ENCODE assay signal across 8 mouse cellular contexts in genomic region chr11:109859939-109860469, GRCm38 (mm10). TPM values are rescaled to one million over a fixed set of nuclear protein-coding genes. Genes with fewer than 3 reads are reported as not detected.
A peak's percentile ranks its signal among the peaks of the same experiment; 100 is the strongest.
DNase-seq lines count a peak whose midpoint lies in the region; ATAC-seq and TF ChIP-seq lines count a peak whose summit lies in the region.
"Had no signal": no experiment of that assay in that cellular context is flagged by ENCODE, and none has a peak within 500 bp of the region (broad histone marks: within the 10 kb centered on the region; RNA-seq: fewer than 3 reads in every experiment).

No protein-coding gene starts in this region.

- DNase-seq in A20 (ENCODE audit: low read depth, low spot score) (peak; percentile 10), CH12.LX (ENCODE audit: extremely low read depth) (peak; percentile 96)
- no peak for DNase-seq in forebrain, embryonic 10.5 days (ENCODE audit: extremely low spot score, low spot score)
- no peak for DNase-seq in hindbrain, postnatal 0 days (ENCODE audit: low spot score)
- DNase-seq in lung, adult 2 months: no peak
- no peak for DNase-seq in ovary, postnatal 10 days (ENCODE audit: low spot score)

- H3K9me3 ChIP-seq in CH12.LX (replicated peaks; ENCODE audit: low read length): peaks cover 4% of the 10 kb centered on the region
- no peaks in the 10 kb centered on the region for H3K9me3 ChIP-seq in forebrain, embryonic 10.5 days
- no peaks in the 10 kb centered on the region for H3K9me3 ChIP-seq in hindbrain, postnatal 0 days (ENCODE audit: low read length)

- peak; percentile 84 for TF ChIP-seq POLR2A in CH12.LX (IDR thresholded peaks at IDR 0.05; ENCODE audit: low read depth, low read length)
- TF ChIP-seq POLR2A in lung, adult 2 months (IDR thresholded peaks at IDR 0.05; ENCODE audit: borderline replicate concordance, extremely low read depth, low read depth, low read length): no peak
- TF ChIP-seq POLR2A in small intestine, adult 2 months (IDR thresholded peaks at IDR 0.05; ENCODE audit: low read depth, low read length): no peak

- TF ChIP-seq RAD21 in CH12.LX (IDR thresholded peaks at IDR 0.05; ENCODE audit: low read depth, low read length): no peak

- H3K4me2 ChIP-seq in CH12.LX (ENCODE audit: insufficient read depth, low read depth, poor library complexity, severe bottlenecking): peak overlapping the region; percentile 53
- H3K4me2 ChIP-seq in hindbrain, postnatal 0 days (ENCODE audit: low read depth, low read length): no peak overlapping the region

- peaks cover 8 to 25% of the 10 kb centered on the region in 2 experiments for H3K4me1 ChIP-seq in CH12.LX (ENCODE audit: control insufficient read depth in 1 of 2, insufficient read depth in 2 of 2)
- H3K4me1 ChIP-seq in forebrain, embryonic 10.5 days: peaks cover 8% of the 10 kb centered on the region
- no peaks in the 10 kb centered on the region for H3K4me1 ChIP-seq in hindbrain, postnatal 0 days (ENCODE audit: insufficient read depth, low read length)
- 0 out of 2 replicates have a peak, but pooled peaks cover 2% of the 10 kb centered on the region for H3K4me1 ChIP-seq in lung, adult 2 months (ENCODE audit: control insufficient read depth, insufficient read depth, low read length)
- no peaks in the 10 kb centered on the region for H3K4me1 ChIP-seq in small intestine, adult 2 months (ENCODE audit: control insufficient read depth, insufficient read depth, insufficient read length, low read length)

- in situ Hi-C loops in CH12.LX (cut with MboI; ENCODE audit: low pct_ligation_motif_present, low pct_unique_long_range_greater_than_20kb, low sequenced_read_pairs): loop anchor here (5.0 to 25.0 kb wide), 3 partner anchors 188 to 598 kb away; no protein-coding TSS in a partner anchor

- TF ChIP-seq EP300 in CH12.LX (IDR thresholded peaks at IDR 0.05; ENCODE audit: low read length): no peak; the same call in 1 of the 2 replicates

- dilution Hi-C loops in CH12.LX (cut with MboI; ENCODE audit: extremely low pct_ligation_motif_present, extremely low pct_unique_long_range_greater_than_20kb, low sequenced_read_pairs): no loop called here

- peak overlapping the region; percentile 89 for H3K27ac ChIP-seq in CH12.LX (ENCODE audit: insufficient read depth, low read depth)
- H3K27ac ChIP-seq in forebrain, embryonic 10.5 days: no peak overlapping the region
- peak overlapping the region; percentile 5; the same call in 1 of the 2 replicates for H3K27ac ChIP-seq in hindbrain, postnatal 0 days
- H3K27ac ChIP-seq in small intestine, adult 2 months (ENCODE audit: insufficient read depth, low read depth, low read length): peak overlapping the region; percentile 24

- no peaks in the 10 kb centered on the region for H3K36me3 ChIP-seq in CH12.LX (replicated peaks in 1 of 2; ENCODE audit: control insufficient read depth in 1 of 2, insufficient read depth in 1 of 2, low read length in 1 of 2)
- no peaks in the 10 kb centered on the region for H3K36me3 ChIP-seq in forebrain, embryonic 10.5 days (replicated peaks)
- H3K36me3 ChIP-seq in hindbrain, postnatal 0 days (ENCODE audit: insufficient read depth, low read length): no peaks in the 10 kb centered on the region
- no peaks in the 10 kb centered on the region for H3K36me3 ChIP-seq in small intestine, adult 2 months (ENCODE audit: control insufficient read depth, insufficient read depth, low read length)

- no peak for TF ChIP-seq CTCF in CH12.LX (conservative IDR thresholded peaks at IDR 0.05 in 1 of 2, IDR thresholded peaks at IDR 0.05 in 1 of 2; ENCODE audit: low read depth in 2 of 2, low read length in 2 of 2)
- TF ChIP-seq CTCF in hindbrain, postnatal 0 days (IDR thresholded peaks at IDR 0.05; ENCODE audit: low read depth): no peak
- no peak for TF ChIP-seq CTCF in lung, adult 2 months (IDR thresholded peaks at IDR 0.05; ENCODE audit: insufficient read depth, low read length)
- TF ChIP-seq CTCF in small intestine, adult 2 months (IDR thresholded peaks at IDR 0.05; ENCODE audit: extremely low read depth, insufficient read length, insufficient replicate concordance, low read depth, low read length): no peak

- 0 out of 2 replicates have a peak, but pooled peaks have one; percentile 18 for ATAC-seq in hindbrain, postnatal 0 days

- H3K79me2 ChIP-seq in CH12.LX (replicated peaks; ENCODE audit: control insufficient read depth, extremely low read depth, insufficient read depth, poor library complexity, severe bottlenecking): no peaks in the 10 kb centered on the region

- peak overlapping the region; percentile 28 for H3K9ac ChIP-seq in CH12.LX (ENCODE audit: insufficient read depth, low read depth)
- H3K9ac ChIP-seq in hindbrain, postnatal 0 days (replicated peaks; ENCODE audit: low read length): no peak overlapping the region

- WGBS in forebrain, embryonic 10.5 days: 73% methylated on average over 14 of the region's 14 CpGs
- 69% methylated on average over 14 of the region's 14 CpGs for WGBS in hindbrain, postnatal 0 days
- 41% methylated on average over 14 of the region's 14 CpGs for WGBS in lung, adult 2 months
- WGBS in small intestine, adult 2 months: 61% methylated on average over 14 of the region's 14 CpGs

- H3K27me3 ChIP-seq in CH12.LX (replicated peaks): no peaks in the 10 kb centered on the region
- H3K27me3 ChIP-seq in forebrain, embryonic 10.5 days (ENCODE audit: poor library complexity, severe bottlenecking): no peaks in the 10 kb centered on the region
- H3K27me3 ChIP-seq in hindbrain, postnatal 0 days (ENCODE audit: insufficient read depth, low read length): no peaks in the 10 kb centered on the region
- no peaks in the 10 kb centered on the region for H3K27me3 ChIP-seq in small intestine, adult 2 months (ENCODE audit: control insufficient read depth, insufficient read depth, low read length)

- peak overlapping the region; percentile 13 to 40 (median 31) for H3K4me3 ChIP-seq in CH12.LX (replicated peaks in 1 of 3; ENCODE audit: low read depth in 2 of 3, low read length in 2 of 3, poor library complexity in 1 of 3)
- peak overlapping the region; percentile 31; the same call in 1 of the 2 replicates for H3K4me3 ChIP-seq in forebrain, embryonic 10.5 days
- no peak overlapping the region for H3K4me3 ChIP-seq in hindbrain, postnatal 0 days (ENCODE audit: low read length)
- peak overlapping the region; percentile 2 for H3K4me3 ChIP-seq in lung, adult 2 months (replicated peaks; ENCODE audit: extremely low read depth, low read depth, low read length)
- H3K4me3 ChIP-seq in small intestine, adult 2 months (ENCODE audit: low read depth, low read length): peak overlapping the region; percentile 29; the same call in 1 of the 2 replicates

TF ChIP-seq in CH12.LX, 34 proteins besides CTCF, POLR2A, EP300 and RAD21 (continues in another document):
- TF ChIP-seq MAX (IDR thresholded peaks at IDR 0.05; ENCODE audit: low read length) (peak; percentile 58; the same call in 1 of the 2 replicates), ZMIZ1 (IDR thresholded peaks at IDR 0.05; ENCODE audit: low read depth, low read length) (no peak), TCF12 (IDR thresholded peaks at IDR 0.05; ENCODE audit: low read depth, low read length) (peak; percentile 80), RCOR1 (conservative IDR thresholded peaks at IDR 0.05; ENCODE audit: low read depth, low read length) (no peak), MAZ (IDR thresholded peaks at IDR 0.05; ENCODE audit: low read depth, low read length) (no peak), TBP (conservative IDR thresholded peaks at IDR 0.05; ENCODE audit: low read depth, low read length) (peak; percentile 89), SIN3A (IDR thresholded peaks at IDR 0.05; ENCODE audit: low read length) (0 out of 2 replicates have a peak, but pooled peaks have one; percentile 84), PAX5 (IDR thresholded peaks at IDR 0.05; ENCODE audit: low read length) (no peak), MAFK (IDR thresholded peaks at IDR 0.05; ENCODE audit: insufficient replicate concordance, low read length) (no peak; the same call in 1 of the 2 replicates), E2F4 (IDR thresholded peaks at IDR 0.05; ENCODE audit: insufficient replicate concordance, low read depth, low read length) (no peak), SMC3 (IDR thresholded peaks at IDR 0.05; ENCODE audit: low read depth, low read length) (no peak), KAT2A (IDR thresholded peaks at IDR 0.05; ENCODE audit: insufficient replicate concordance, low read length) (no peak), MYC (IDR thresholded peaks at IDR 0.05; ENCODE audit: low read depth, low read length) (peak; percentile 39; the same call in 1 of the 2 replicates), ELF1 (IDR thresholded peaks at IDR 0.05; ENCODE audit: low read depth, low read length) (no peak; the same call in 1 of the 2 replicates), UBTF (IDR thresholded peaks at IDR 0.05; ENCODE audit: low read depth, low read length) (no peak), NRF1 (IDR thresholded peaks at IDR 0.05; ENCODE audit: low read depth, low read length) (no peak), JUND (conservative IDR thresholded peaks at IDR 0.05; ENCODE audit: low read depth, low read length) (peak; percentile 78), USF1 (IDR thresholded peaks at IDR 0.05; ENCODE audit: low read depth, low read length) (peak; percentile 87), NELFE (IDR thresholded peaks at IDR 0.05; ENCODE audit: low read depth, low read length) (peak; percentile 65; the same call in 1 of the 2 replicates), CHD1 (IDR thresholded peaks at IDR 0.05; ENCODE audit: low read depth, low read length) (0 out of 2 replicates have a peak, but pooled peaks have one; percentile 18), ZKSCAN1 (IDR thresholded peaks at IDR 0.05; ENCODE audit: borderline replicate concordance, low read depth, low read length) (no peak), CHD2 (IDR thresholded peaks at IDR 0.05; ENCODE audit: low read length) (no peak; the same call in 1 of the 2 replicates), IRF4 (IDR thresholded peaks at IDR 0.05; ENCODE audit: low read depth, low read length) (no peak), GABPA (IDR thresholded peaks at IDR 0.05; ENCODE audit: insufficient replicate concordance, low read depth, low read length) (no peak), MXI1 (IDR thresholded peaks at IDR 0.05; ENCODE audit: low read depth, low read length) (peak; percentile 68; the same call in 1 of the 2 replicates), POLR2AphosphoS2 (IDR thresholded peaks at IDR 0.05; ENCODE audit: low read depth, low read length) (no peak), BHLHE40 (IDR thresholded peaks at IDR 0.05; ENCODE audit: low read depth, low read length) (peak; percentile 92), USF2 (conservative IDR thresholded peaks at IDR 0.05; ENCODE audit: low read depth, low read length) (peak; percentile 92)

RNA-seq across cellular contexts. Expression of gene 1700012B07Rik, which starts 32.2 kb away (rescaled TPM):
- total RNA-seq in CH12.LX (2012; rRNA removed) (not detected in 2 replicates), CH12.LX (2014; rRNA removed) (not detected in 2 replicates)
- polyA plus RNA-seq in CH12.LX (2012; ENCODE audit: insufficient read length, low read depth): 0.29 and 0.44 TPM in 2 replicates
- not detected in 2 replicates for polyA plus RNA-seq in forebrain, embryonic 10.5 days (2016; fragmentation: Nextera tagmentation; extraction: Ambion mirVana)
- not detected in 2 replicates for total RNA-seq in hindbrain, postnatal 0 days (2014; rRNA removed)
- not detected in 2 replicates for polyA plus RNA-seq in hindbrain, postnatal 0 days (2015; fragmentation: Nextera tagmentation; extraction: Ambion mirVana)
- polyA plus RNA-seq in lung, adult 2 months (2012; rRNA removed): 0.12 and 0.26 TPM in 2 replicates
- not detected in 2 replicates for polyA plus RNA-seq in small intestine, adult 2 months (2012; rRNA removed)
- total RNA-seq: left cerebral cortex, postnatal 36 days had no signal

Comparison
In these comparisons a context has a peak if more than half of its experiments do, and no peak if none do; other contexts are left out.
1. DNase-seq: peak in A20 (single experiment) and CH12.LX (single experiment); none in forebrain, embryonic 10.5 days (single experiment), hindbrain, postnatal 0 days (single experiment), lung, adult 2 months (single experiment) and ovary, postnatal 10 days (single experiment).